Mouse (Mus musculus) frontal cortex, adult 2 months (tissue): Measurements from ENCODE around the gene Eva1c. TPM values are rescaled to one million over a fixed set of nuclear protein-coding genes. Genes with fewer than 3 reads are reported as not detected.

ENCODE experiments used
- DNase-seq, 2 experiments: peaks; one replicate each; pipeline ENCODE4 v3.0.0; 2022; ENCODE audit warnings: low spot score in 1 of 2; ENCODE audit errors: extremely low spot score in 1 of 2
- polyA plus RNA-seq: library from polyadenylated mRNA; depleted of rRNA; stranded (reverse); fragments of >200 nt; gene quantifications from 2 replicates; pipeline ENCODE4 v1.2.3, GENCODE M21; 2012; rRNA removed

The Eva1c gene
- polyA plus RNA-seq: 2.8 and 2.9 TPM in 2 replicates

DNA sequence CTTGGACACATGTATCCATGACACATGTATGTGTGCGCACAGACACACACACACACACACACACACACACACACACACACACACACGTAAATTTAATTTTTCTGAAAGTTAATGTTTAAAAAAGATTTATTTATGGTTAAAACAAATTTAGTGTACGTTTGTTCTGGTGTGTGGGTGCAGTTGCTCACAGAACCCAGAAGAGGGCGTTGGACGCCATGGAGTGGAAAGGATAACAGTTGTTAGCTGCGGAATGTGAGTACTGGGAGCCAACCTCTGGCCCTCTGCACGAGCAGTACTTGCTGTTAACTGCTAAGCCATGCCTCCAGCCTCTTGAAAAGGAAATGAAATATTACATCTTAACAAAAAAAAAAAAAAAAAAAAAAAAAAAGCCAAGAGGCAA lies at the start of gene Eva1c:
Gene Eva1c, plus strand, starts transcription at position 263 of the 400 bp plus-strand sequence.
- DNase-seq: no peak

DNA sequence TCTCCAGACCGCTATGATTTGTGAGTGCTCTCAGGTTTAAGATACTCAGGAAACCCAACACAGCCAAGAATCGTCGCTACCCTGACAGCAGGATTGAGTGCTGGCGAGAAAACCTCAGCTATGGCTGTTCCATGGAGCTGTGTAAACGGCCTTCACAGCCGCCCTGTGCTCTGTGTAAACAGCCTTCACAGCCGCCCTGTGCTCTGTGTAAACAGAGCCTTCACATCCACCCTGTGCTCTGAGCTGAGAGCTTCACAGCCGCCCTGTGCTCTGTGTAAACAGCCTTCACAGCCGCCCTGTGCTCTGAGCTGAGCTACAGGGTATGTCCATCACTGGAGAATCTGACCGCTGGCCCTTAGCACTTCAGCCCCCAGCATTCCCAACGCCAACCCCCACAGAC lies 46.7 kb upstream of the Eva1c start:
- DNase-seq: no peak

DNA sequence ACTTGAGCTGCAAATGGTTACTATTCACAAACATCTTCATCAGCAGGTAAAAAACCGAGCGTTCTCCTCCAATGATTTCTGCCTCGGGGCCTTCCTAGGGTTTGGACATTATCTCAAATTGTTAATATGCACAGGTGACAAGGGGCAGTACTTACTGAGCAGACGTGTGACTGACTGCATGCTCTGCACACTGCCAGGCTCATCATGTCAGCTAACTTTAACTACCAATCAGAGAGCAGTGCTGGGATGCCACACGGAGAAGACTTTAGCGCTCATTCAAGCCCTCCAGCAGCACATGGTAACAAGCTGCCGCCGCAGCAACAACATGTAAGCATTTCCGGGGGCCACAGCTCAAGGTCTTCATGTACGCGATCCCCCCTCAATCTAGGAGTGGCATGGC lies 43.2 kb upstream of the Eva1c start:
- no peak for DNase-seq

DNA sequence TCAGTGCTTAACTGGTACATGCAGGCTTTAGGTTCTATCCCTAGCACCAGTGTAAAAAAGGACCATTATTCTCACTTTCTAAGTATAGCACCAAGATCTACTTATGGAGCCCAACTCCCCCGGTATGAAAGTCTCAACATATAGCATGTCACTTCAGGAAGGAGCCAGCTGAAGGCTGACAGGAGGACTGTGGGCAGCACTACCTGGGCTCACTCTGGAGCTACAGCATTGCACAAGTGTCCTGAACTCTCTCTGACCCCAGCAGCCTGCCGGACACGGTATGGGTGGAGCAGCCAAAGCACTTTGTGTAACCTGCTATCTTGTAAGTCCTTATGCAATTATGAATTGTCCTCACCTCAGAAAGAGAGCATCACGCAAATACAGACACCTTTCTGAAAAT lies 41.3 kb upstream of the Eva1c start:
- no peak for DNase-seq

DNA sequence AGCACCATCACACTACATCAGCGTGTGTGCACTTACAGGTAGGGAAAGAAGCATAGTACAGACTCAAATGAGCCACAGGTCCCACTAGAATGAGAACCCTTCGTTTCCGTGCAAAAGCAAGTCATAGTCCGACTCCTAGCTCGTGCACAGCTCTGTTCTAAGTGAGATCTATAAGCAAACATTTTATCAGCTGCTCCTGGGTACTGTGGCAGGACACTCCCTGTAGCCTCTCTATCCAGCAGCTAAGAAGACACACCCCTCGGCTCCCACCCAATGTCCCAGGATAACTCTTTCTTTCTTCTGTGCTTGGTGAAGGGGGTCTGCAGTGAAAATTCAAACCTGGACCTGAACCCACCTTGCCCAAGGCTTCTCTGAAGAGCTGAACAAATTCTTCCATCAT lies 37.9 kb upstream of the Eva1c start:
- no peak for DNase-seq

DNA sequence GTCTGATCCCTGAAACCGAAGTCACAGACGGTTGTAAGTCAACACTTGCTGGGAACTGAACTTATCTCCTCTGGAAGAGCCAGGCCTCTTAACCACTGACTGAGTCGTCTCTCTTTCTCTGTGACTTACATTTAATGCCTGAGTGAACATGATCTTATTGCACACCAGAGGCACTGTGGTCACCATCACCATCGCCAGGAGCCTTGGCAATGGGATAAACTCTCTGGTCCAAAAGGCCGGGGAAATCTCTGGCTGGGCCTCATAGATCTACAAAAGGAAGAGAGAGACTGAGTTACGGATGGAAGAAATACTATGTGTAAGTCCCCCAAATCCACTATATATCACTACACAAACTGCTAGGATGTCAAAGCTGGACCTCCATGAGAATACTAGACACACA lies 35.6 kb upstream of the Eva1c start:
- no peak for DNase-seq

DNA sequence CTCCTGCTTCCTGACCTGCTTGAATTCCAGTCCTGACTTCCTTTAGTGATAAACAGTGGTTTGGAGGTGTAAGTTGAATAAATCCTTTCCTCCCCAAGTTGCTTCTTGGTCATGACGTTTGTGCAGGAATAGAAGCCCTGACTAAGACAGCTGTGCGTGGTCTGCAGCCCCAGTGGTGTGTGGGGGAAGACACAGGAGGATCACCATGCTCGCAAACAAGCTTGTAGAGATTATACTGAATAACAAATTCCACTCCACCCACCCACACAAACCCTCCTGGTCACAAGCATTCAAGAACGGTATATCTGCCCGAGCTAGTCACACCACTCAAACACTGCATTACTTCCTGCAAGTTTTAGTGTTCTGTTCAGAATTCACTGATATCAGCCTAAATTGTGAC lies 34.5 kb upstream of the Eva1c start:
- peak; percentile 25 to 54 for DNase-seq

DNA sequence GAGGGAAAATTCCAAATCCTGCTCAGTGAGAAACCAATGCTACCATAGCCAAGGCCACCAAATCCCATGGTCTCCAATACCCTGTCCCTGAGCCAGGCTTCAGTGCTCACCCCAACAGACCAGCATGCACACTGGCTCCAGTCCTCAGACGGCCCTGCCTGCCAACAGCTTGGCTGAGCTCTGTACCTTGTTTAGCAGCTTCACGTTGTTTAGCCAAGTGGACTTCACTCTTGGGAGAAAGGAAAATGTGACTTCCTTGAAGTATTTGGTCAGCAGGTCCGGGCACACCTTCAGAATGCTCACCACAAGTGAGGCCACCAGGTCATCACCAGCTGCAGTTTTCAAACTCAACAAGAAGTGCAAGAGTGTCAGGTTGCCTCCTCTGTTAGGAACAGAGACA lies 34.0 kb upstream of the Eva1c start:
- DNase-seq: no peak

DNA sequence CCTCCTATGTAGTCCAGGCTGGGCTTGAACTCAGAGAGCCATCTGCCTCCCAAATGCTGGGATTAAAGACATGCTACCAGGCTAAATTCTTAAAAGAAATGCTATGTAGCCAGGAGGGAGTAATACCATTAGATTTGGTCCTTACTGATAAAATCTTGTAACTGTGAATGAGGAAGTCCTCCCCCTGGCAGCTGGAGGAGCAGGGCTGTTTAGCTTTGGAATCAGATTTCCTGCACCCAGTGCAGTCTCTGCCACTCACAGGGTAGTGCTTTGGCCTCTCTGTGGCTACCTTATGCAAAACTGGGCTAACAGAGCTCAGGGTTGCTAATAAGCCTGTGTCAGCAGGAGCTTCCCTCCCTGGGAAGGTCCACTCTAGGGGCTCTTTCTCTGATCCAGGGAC lies 31.8 kb upstream of the Eva1c start:
- no peak for DNase-seq

DNA sequence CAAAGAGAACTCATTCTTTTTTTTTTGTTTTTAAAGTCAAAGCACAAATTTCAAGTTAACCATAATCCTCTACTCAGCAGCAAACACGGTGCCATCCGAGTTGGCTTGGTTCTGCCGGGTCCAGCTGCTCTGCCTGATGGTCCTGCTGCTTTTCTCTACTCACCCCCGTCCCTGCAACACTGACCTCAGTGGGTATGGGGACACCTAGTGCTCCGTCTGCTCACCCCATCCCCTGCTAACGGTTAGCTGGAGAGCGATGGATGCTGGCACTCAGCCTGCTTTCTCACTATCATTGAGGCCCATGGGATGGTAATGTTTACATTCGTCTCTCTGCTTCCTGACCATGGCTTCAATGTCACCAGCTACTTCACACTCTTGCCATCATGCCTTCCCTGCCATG lies 28.1 kb upstream of the Eva1c start:
- no peak for DNase-seq

DNA sequence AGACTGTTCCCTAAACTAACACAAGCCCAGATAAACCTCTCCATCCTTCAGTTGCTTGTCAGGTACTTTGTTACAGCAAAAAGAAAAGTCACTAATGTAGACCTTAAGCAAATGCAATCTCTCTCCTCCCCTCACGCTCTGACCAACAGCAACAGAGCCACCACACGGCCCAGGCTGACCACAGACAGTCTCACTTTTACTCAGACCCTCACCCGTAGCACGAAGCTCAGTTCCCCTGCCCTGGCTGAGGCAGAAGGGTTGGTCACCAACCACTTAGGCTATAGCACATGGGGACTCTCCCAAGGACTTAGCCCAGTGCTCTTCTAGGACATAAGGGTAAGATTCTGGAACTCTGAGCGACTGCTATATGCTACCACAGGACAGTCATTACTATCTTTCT lies 27.7 kb upstream of the Eva1c start:
- no peak for DNase-seq

DNA sequence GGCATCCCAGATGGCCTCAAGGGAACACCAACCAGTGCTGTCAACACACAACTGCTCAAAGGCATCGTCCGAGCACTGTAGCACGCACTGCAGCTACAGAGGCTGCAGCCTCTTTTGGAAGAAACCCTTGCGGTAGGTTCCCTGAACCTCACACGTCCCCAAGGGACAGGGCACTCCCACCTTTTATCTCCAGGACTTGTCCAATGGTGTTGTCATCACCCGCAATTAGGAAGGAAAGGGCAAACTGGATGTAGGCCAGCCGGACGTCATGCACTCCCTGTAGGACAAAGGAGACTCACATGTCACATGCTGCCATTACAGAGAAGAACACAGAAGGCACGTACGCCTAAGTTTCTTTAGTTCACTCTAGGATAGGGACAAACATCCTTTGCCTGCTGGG lies 26.7 kb upstream of the Eva1c start:
- no peak for DNase-seq

DNA sequence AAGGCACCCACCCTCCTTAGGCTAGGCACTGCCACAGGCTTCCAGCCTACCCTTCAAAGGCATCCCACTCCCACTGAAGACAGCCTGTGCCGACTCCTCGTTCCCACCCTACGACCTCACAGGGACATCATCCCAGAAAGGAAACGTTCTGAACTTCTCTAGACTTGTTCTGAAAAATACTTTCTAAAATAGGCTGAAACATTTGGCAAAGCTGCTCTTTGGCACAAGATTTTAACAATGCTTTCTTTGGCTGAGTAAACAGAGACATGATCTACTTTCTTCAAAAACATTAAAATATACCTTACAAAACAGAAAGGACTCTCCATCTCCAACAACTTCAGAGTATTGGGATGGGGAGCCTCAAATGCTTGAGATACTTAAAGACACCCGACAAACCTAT lies 25.3 kb upstream of the Eva1c start:
- DNase-seq: peak in 1 of 2 experiments; percentile 23

DNA sequence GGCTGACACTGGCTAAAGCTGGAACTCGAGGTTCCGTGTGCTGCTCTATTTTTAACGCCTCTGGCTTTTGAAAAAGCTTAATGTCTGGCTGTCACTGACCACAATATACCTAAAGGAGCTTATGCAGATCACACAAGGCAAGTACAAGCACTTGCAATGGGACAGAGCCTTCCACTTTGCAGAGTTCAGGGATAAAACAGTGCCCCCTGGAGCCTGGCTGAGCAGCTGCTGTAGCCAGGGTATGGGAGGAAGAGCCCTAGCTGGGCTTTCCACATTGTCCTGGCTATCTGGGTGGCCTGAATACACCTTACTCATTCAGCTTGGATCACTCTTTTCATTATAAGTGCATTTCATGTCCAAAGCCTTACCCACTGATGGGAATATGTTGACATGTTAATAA lies 24.6 kb upstream of the Eva1c start:
- DNase-seq: peak in 1 of 2 experiments; percentile 17

DNA sequence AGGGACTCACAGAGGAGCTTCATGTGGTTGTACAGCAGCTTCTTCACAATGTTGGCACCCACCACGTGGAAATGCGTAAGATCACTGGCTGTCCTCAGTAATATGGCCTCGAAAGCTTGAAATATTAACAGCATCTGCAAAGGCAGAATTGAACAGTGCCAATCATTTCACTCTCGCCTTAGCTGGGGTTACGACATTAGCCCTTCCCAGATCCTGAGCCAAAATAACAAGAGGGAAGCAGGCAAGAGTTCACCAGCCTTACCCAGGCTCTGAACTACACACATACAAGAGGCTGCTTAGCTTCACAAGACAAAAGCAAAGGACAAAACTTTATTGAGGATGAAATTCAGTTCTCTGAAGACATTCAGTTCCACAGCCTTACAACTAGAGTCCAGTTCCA lies 22.1 kb upstream of the Eva1c start:
- DNase-seq: no peak

DNA sequence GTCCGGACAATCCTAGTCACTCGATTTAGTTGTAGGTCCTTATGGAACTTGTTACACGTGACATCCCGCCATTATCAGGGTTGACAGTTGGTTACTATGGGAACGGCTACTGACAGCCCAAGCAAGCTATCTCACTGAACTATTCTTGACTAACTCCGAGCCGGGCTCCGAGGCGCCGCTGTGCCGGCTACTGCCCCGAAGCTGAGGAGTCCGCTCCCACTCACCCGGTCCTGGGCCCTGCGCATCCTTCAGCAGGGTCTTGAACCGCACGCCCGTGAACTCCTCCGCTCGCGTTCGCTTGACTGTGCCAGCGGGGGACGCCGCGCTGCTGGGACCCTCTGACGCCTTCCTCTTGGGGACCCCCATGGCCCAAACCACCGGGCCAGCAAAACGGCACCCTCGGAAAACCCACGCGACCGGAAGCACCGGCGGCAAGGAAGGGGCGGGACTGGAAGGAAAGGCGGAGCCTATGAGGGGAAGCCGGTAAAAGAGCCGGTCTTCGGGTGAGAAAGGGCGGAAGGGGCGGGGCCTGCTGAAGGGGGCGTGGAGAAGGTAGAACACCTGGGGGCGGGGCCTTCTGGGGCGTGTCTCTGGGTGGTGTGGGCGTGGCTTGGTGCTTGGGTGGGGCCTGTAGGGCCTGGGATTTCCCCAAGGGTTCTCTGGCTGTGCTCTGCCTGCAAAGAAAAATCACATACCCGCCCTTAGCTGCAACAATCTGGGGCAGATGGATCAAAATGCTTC lies 16.4 kb upstream of the Eva1c start, which contains the start of gene Urb1:
Gene Urb1, minus strand, starts transcription at position 439 of the 741 bp plus-strand sequence.
- peak; percentile 97 to 99 for DNase-seq

DNA sequence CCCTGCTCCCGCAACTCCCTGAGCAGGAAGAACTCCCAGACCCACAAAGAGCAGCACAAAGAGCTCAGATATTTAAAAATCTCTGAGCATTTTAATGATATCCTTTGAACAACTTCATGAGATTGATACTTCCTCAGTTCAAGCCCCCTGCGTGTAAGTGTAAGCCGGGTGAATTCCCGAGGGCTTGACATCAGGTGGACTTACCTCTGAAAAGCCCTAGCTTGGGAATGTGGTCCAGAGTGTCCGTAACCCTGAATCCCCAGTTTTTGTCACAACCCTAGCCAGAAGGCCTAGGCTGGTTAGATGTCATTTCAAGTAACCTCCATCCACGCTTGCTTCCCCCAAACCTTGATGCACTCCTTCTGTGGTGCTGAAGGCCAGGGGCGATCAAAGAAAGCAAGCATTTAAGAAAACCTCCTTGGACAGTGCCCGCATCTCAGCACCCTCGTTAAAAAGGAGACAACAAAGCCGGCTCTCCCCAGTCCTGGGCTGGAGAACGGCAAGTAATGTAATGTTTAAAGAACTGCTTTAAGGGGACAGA lies 15.7 kb upstream of the Eva1c start:
- DNase-seq: no peak

DNA sequence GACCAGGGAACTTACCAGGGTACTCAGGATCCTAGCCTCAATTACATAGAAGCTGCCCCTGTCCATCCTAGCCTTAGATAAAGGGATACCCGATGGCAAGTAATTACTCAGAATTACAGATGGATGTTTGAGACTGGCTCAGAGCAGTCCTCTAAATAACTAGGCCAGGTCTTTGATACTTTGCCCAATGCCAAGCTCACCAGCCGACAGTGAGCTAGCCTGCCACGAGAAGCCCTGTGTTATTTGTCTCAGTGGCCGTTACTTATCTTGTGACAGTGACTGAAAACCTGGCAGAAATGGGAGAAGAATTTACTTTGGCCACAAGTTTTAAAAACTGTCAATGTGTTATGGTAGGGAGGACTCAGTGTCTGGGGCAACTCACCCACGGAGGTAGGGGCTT lies 14.4 kb upstream of the Eva1c start:
- DNase-seq: no peak

DNA sequence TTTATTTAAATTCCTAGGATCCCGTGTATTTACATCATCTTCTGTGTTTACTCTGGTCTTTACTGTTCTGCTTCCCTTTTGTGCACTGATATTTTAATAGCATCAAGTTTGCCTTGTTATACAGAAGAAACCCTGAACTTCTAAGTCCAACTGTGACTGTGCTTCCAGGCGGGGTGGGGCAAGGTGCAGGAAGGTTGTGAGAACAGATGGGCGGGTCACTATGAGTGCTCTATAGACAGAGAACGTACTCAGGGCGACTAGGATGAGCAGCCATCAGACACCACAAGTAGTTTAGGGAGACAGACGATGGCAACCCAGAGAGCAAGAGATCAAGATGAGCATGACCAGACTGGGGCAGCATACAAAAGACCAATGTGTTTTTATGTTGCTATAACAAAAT lies 6.2 kb upstream of the Eva1c start:
- no peak for DNase-seq

DNA sequence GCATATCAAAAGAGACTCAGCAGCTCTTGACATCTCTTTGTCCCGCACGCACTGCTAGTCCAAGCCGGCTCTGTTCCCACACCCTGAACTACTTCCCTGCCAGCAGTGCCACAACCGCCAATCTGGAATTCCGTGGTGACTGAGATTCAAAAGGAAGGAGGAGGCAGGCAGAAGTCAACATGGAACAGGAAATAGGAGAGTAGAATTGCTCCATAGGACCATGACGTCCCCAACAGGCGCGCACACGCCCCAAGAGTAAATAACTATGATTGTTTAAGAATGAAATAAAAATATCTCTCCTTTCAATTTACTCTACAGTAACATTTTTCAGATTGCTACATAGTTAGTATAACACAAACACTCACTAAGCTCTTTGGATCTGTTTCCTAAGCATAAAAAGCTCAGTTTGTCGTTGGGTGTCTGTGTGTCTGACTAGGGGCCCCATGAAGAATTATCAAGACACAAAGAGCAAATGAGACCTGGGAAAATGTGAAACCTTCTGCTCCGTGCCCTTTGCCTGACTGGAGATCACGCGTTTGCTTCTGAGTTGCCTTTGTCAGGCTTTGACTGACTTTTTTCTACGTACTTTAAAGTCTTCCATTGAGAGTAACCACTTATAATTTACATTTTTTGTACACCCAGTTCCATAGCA lies 5.3 kb upstream of the Eva1c start:
- no peak for DNase-seq

DNA sequence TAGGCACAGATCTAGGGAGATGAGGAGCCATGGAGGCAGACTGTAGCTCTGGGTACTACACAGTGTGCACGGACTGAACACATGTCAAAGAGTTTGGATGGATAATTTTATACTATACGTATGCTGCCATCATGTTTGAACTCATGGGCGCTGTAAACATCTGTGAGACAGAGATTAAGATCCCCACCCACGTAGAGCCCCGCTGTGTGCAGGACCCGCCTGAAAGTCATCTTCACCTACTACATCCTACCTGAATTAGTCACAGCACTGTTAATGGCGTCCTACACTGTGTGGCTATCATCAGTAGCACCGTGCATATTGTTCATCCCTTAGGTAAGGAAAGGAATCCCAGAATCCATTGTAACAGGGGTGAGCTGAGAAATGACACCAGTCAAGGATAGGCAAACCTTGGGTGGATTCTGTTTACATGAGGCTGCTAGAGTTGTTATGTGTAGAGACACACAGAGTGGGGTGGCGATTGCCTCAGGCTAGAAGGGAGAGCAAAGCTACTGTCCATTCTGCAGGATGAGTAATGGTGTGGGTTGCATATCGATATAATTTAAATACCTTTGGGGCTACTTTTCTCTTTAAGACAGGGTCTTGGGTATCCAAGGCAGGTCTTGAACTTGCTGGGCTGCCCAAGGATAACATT lies 4.1 kb upstream of the Eva1c start:
- no peak for DNase-seq

DNA sequence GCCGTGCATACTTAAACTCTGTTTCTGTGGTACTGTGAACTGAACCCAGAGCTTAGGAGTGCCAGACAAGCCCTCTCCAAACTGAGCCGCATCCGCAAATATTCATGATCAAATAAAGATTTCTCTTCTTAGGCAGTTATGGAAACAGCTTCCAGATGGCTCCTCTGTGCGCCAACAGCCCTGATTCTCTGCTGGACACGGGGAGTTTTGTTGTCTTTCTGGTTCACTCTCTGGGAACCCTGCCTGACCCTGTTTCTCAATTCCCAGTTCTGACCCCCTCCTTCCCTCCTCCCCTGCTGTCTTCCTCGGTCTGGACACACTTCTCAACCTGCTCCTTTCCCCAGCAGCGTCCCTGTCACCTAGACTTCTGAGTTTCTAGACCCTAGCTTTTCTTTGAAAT lies 3.5 kb upstream of the Eva1c start:
- no peak for DNase-seq
